Mouse (Mus musculus): Measurements from ENCODE around the gene Smarcd3. TPM values are rescaled to one million over a fixed set of nuclear protein-coding genes. Genes with fewer than 3 reads are reported as not detected.

The Smarcd3 gene
- 40.4 and 41.1 TPM in 2 replicates for polyA plus RNA-seq (2014; fragmentation: Nextera tagmentation; extraction: Ambion mirVana)

GRCm38 (mm10) chr5:24623986-24624821 is at the start of gene Smarcd3:
TSS of gene Smarcd3 (minus strand) at chr5:24624411.
- H3K9ac ChIP-seq (ENCODE audit: low read depth, low read length): peak within 1 kb of the TSS; percentile 46
- H3K4me2 ChIP-seq (replicated peaks; ENCODE audit: low read depth, low read length): peak within 1 kb of the TSS; percentile 61
- no peak within 1 kb of the TSS for H3K27ac ChIP-seq (ENCODE audit: low read depth, low read length)
- WGBS: 3% methylated on average over 26 of the region's 37 CpGs
- H3K27me3 ChIP-seq (ENCODE audit: control insufficient read depth, insufficient read depth, low read length): no peaks in the 10 kb centered on the region
- peaks cover 8% of the 10 kb centered on the region for H3K4me1 ChIP-seq (ENCODE audit: control insufficient read depth, insufficient read depth, low read length)
- peak within 1 kb of the TSS; percentile 41 for H3K4me3 ChIP-seq (ENCODE audit: low read length)
- ATAC-seq (ENCODE audit: low FRiP score, low TSS enrichment): peak; percentile 76
- no peaks in the 10 kb centered on the region for H3K36me3 ChIP-seq (ENCODE audit: control insufficient read depth, insufficient read depth, low read length)
- no peaks in the 10 kb centered on the region for H3K9me3 ChIP-seq (ENCODE audit: control insufficient read depth, low read length)

DNA sequence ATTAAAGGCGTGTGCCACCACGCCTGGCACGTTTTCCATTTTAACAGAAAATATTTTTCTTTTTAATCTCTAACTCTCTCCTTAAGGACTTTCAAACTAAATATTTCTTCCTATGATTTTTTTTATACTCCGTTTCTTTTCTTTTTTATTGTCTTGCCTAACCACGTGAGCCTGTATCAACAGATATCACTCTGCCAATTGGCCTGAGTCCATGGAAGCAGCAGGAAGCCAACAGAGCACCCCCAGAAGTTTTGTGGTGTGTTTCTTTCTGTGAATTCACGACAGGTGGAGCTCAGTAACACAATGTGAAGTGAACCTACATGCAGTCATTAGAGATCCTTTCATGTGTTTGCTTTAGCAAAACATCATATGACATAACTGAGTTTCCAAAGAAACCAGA is 37.2 kb upstream of the Smarcd3 start:
- no peaks in the 10 kb centered on the region for H3K27me3 ChIP-seq (ENCODE audit: control insufficient read depth, insufficient read depth, low read length)
- 81% methylated on average over 6 of the region's 6 CpGs for WGBS
- no peaks in the 10 kb centered on the region for H3K36me3 ChIP-seq (ENCODE audit: control insufficient read depth, insufficient read depth, low read length)
- H3K4me2 ChIP-seq (replicated peaks; ENCODE audit: low read depth, low read length): no peak overlapping the region
- H3K9ac ChIP-seq (ENCODE audit: low read depth, low read length): no peak overlapping the region
- ATAC-seq (ENCODE audit: low FRiP score, low TSS enrichment): no peak
- H3K9me3 ChIP-seq (ENCODE audit: control insufficient read depth, low read length): peaks cover 4% of the 10 kb centered on the region; the same call in 1 of the 2 replicates
- H3K4me1 ChIP-seq (ENCODE audit: control insufficient read depth, insufficient read depth, low read length): no peaks in the 10 kb centered on the region
- H3K4me3 ChIP-seq (ENCODE audit: low read length): no peak overlapping the region
- no peak overlapping the region for H3K27ac ChIP-seq (ENCODE audit: low read depth, low read length)

- Histone ChIP-seq H3K9me3 (ENCODE audit: control insufficient read depth, low read length) (peaks cover 2% of the 10 kb centered on the region; the same call in 1 of the 2 replicates), H3K27me3 (ENCODE audit: control insufficient read depth, insufficient read depth, low read length) (no peaks in the 10 kb centered on the region), H3K36me3 (ENCODE audit: control insufficient read depth, insufficient read depth, low read length) (no peaks in the 10 kb centered on the region), H3K4me3 (ENCODE audit: low read length) (no peak overlapping the region), H3K4me2 (replicated peaks; ENCODE audit: low read depth, low read length) (no peak overlapping the region), H3K27ac (ENCODE audit: low read depth, low read length) (no peak overlapping the region), H3K4me1 (ENCODE audit: control insufficient read depth, insufficient read depth, low read length) (no peaks in the 10 kb centered on the region), H3K9ac (ENCODE audit: low read depth, low read length) (no peak overlapping the region)
- WGBS: 69% methylated on average over 4 of the region's 4 CpGs
- ATAC-seq (ENCODE audit: low FRiP score, low TSS enrichment): no peak
These were observed 35.7 kb upstream of the Smarcd3 start for GRCm38 (mm10) chr5:24659708-24660423.

- Histone ChIP-seq H3K27me3 (ENCODE audit: control insufficient read depth, insufficient read depth, low read length) (no peaks in the 10 kb centered on the region), H3K4me3 (ENCODE audit: low read length) (no peak overlapping the region), H3K4me1 (ENCODE audit: control insufficient read depth, insufficient read depth, low read length) (no peaks in the 10 kb centered on the region), H3K9ac (ENCODE audit: low read depth, low read length) (no peak overlapping the region), H3K27ac (ENCODE audit: low read depth, low read length) (no peak overlapping the region), H3K4me2 (replicated peaks; ENCODE audit: low read depth, low read length) (no peak overlapping the region), H3K36me3 (ENCODE audit: control insufficient read depth, insufficient read depth, low read length) (no peaks in the 10 kb centered on the region), H3K9me3 (ENCODE audit: control insufficient read depth, low read length) (0 out of 2 replicates have a peak, but pooled peaks cover 2% of the 10 kb centered on the region)
- ATAC-seq (ENCODE audit: low FRiP score, low TSS enrichment): no peak
- 63% methylated on average over 2 of the region's 2 CpGs for WGBS
These were observed 32.9 kb upstream of the Smarcd3 start for GRCm38 (mm10) chr5:24657113-24657512.

DNA sequence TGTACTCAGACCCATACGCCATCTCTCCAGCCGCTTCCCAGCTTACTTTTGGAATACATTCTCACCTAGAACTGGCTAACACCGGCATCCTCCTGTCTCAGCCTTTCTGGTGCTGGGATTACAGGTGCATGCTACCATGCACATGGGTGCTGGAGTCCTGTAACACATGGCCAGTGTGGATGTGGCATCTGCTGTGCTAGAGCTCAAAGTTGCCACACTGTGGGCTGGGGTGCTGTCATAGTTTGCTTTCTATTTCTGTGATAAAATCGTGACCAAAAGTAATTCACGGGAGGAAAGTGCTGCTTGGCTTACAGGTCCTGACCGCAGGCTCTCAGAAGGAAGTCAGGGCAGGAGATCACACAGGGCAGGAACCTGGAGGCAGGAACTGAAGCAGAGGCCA is 30.3 kb upstream of the Smarcd3 start:
- no peak for ATAC-seq (ENCODE audit: low FRiP score, low TSS enrichment)
- no peaks in the 10 kb centered on the region for H3K4me1 ChIP-seq (ENCODE audit: control insufficient read depth, insufficient read depth, low read length)
- WGBS: 76% methylated on average over 6 of the region's 6 CpGs
- no peak overlapping the region for H3K27ac ChIP-seq (ENCODE audit: low read depth, low read length)
- H3K36me3 ChIP-seq (ENCODE audit: control insufficient read depth, insufficient read depth, low read length): no peaks in the 10 kb centered on the region
- H3K4me3 ChIP-seq (ENCODE audit: low read length): no peak overlapping the region
- no peak overlapping the region for H3K9ac ChIP-seq (ENCODE audit: low read depth, low read length)
- H3K27me3 ChIP-seq (ENCODE audit: control insufficient read depth, insufficient read depth, low read length): no peaks in the 10 kb centered on the region
- H3K4me2 ChIP-seq (replicated peaks; ENCODE audit: low read depth, low read length): no peak overlapping the region
- 0 out of 2 replicates have a peak, but pooled peaks cover 2% of the 10 kb centered on the region for H3K9me3 ChIP-seq (ENCODE audit: control insufficient read depth, low read length)

GRCm38 (mm10) chr5:24652780-24653179 is 28.6 kb upstream of the Smarcd3 start:
- no peaks in the 10 kb centered on the region for H3K4me1 ChIP-seq (ENCODE audit: control insufficient read depth, insufficient read depth, low read length)
- H3K27ac ChIP-seq (ENCODE audit: low read depth, low read length): no peak overlapping the region
- no peaks in the 10 kb centered on the region for H3K27me3 ChIP-seq (ENCODE audit: control insufficient read depth, insufficient read depth, low read length)
- H3K9me3 ChIP-seq (ENCODE audit: control insufficient read depth, low read length): no peaks in the 10 kb centered on the region
- H3K4me3 ChIP-seq (ENCODE audit: low read length): no peak overlapping the region
- H3K9ac ChIP-seq (ENCODE audit: low read depth, low read length): no peak overlapping the region
- WGBS: 94% methylated on average over 5 of the region's 5 CpGs
- no peak overlapping the region for H3K4me2 ChIP-seq (replicated peaks; ENCODE audit: low read depth, low read length)
- ATAC-seq (ENCODE audit: low FRiP score, low TSS enrichment): 0 out of 2 replicates have a peak, but pooled peaks have one; percentile 37
- no peaks in the 10 kb centered on the region for H3K36me3 ChIP-seq (ENCODE audit: control insufficient read depth, insufficient read depth, low read length)

DNA sequence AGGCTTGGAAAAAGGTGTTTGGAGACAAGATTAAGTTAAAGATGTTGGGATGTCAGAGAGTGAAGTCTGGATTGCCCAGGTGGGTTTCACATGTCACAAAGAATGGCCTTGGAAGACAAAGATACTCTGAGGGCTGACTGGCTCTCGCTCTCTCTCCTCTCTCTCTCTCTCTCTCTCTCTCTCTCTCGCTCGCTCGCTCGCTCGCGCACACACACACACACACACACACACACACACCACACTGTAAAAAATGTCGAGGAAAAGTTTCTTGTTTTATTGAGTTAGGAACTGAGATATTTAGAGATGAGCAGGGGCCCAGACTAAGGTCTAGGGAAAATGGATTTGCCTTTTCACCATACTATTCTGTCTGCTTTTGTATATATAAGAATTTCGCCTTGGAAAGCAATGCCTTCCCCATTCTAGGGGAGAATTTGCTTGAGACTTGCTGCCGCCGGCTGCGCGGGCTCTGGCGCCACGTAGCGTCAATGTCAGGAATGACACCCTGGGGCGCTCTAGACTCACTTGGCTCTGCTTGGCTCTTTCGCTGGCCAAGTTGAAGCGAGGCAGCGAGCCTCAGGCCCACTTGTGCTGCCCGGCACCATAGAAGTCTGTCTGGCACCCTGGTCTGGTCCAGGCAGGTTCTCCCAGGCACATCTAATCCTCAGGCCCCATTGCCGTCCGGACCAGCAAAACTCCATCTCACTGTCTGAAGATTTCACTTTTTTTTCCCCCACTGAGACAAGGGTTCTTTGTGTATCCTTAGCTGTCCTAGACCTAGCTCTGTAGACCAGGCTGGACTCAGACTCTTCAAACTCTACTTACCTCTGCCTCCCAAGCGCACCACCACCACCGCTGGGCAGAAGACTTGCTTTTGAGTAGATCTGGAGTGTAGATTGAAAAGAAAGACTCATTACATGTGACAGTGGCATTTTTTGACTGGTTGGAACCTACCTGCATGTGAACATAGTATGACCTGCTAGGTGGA is 27.8 kb upstream of the Smarcd3 start:
- no peak overlapping the region for H3K9ac ChIP-seq (ENCODE audit: low read depth, low read length)
- no peak overlapping the region for H3K27ac ChIP-seq (ENCODE audit: low read depth, low read length)
- ATAC-seq (ENCODE audit: low FRiP score, low TSS enrichment): peak; percentile 74
- 31% methylated on average over 25 of the region's 25 CpGs for WGBS
- H3K27me3 ChIP-seq (ENCODE audit: control insufficient read depth, insufficient read depth, low read length): no peaks in the 10 kb centered on the region
- no peaks in the 10 kb centered on the region for H3K36me3 ChIP-seq (ENCODE audit: control insufficient read depth, insufficient read depth, low read length)
- H3K4me3 ChIP-seq (ENCODE audit: low read length): no peak overlapping the region
- H3K9me3 ChIP-seq (ENCODE audit: control insufficient read depth, low read length): no peaks in the 10 kb centered on the region
- no peak overlapping the region for H3K4me2 ChIP-seq (replicated peaks; ENCODE audit: low read depth, low read length)
- no peaks in the 10 kb centered on the region for H3K4me1 ChIP-seq (ENCODE audit: control insufficient read depth, insufficient read depth, low read length)

DNA sequence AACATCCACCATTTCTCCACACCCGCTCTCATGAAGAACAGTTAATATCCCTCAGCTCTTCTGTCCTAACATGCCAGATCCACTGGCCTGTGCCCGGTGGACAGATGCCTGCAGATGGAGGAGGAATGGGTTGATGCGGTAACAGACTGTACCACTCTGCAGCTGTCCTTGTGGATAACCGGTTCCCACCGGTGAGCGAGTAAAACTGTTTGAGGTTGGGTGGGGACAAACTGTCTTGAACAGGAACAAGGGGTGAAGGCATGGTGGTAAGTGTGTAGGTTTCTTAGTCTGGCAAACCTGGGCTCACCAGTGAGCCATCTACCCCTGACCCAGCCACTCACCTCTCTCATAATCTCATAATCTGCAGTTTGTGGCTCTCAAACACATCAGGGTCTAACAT is 27.1 kb upstream of the Smarcd3 start:
- H3K36me3 ChIP-seq (ENCODE audit: control insufficient read depth, insufficient read depth, low read length): no peaks in the 10 kb centered on the region
- WGBS: 84% methylated on average over 6 of the region's 6 CpGs
- H3K4me2 ChIP-seq (replicated peaks; ENCODE audit: low read depth, low read length): no peak overlapping the region
- H3K27ac ChIP-seq (ENCODE audit: low read depth, low read length): no peak overlapping the region
- H3K27me3 ChIP-seq (ENCODE audit: control insufficient read depth, insufficient read depth, low read length): no peaks in the 10 kb centered on the region
- H3K9me3 ChIP-seq (ENCODE audit: control insufficient read depth, low read length): no peaks in the 10 kb centered on the region
- no peak overlapping the region for H3K9ac ChIP-seq (ENCODE audit: low read depth, low read length)
- no peak for ATAC-seq (ENCODE audit: low FRiP score, low TSS enrichment)
- H3K4me1 ChIP-seq (ENCODE audit: control insufficient read depth, insufficient read depth, low read length): no peaks in the 10 kb centered on the region
- no peak overlapping the region for H3K4me3 ChIP-seq (ENCODE audit: low read length)

All from kidney, embryonic 14.5 days (tissue).